Mouse (Mus musculus) ovary, adult 10 weeks (tissue): Measurements from ENCODE around the gene Rab12. TPM values are rescaled to one million over a fixed set of nuclear protein-coding genes. Genes with fewer than 3 reads are reported as not detected.

Experiments
- polyA plus RNA-seq: library from polyadenylated mRNA; stranded (reverse); fragments of 350-450 nt; fragmentation: Illumina TruSeq; extraction: RNeasy Lipid Tissue Mini Kit (QIAGEN cat#74804); gene quantifications from one replicate; pipeline ENCODE4 v1.2.3, GENCODE M21; 2014

The Rab12 gene
- polyA plus RNA-seq = 171 TPM

DNA sequence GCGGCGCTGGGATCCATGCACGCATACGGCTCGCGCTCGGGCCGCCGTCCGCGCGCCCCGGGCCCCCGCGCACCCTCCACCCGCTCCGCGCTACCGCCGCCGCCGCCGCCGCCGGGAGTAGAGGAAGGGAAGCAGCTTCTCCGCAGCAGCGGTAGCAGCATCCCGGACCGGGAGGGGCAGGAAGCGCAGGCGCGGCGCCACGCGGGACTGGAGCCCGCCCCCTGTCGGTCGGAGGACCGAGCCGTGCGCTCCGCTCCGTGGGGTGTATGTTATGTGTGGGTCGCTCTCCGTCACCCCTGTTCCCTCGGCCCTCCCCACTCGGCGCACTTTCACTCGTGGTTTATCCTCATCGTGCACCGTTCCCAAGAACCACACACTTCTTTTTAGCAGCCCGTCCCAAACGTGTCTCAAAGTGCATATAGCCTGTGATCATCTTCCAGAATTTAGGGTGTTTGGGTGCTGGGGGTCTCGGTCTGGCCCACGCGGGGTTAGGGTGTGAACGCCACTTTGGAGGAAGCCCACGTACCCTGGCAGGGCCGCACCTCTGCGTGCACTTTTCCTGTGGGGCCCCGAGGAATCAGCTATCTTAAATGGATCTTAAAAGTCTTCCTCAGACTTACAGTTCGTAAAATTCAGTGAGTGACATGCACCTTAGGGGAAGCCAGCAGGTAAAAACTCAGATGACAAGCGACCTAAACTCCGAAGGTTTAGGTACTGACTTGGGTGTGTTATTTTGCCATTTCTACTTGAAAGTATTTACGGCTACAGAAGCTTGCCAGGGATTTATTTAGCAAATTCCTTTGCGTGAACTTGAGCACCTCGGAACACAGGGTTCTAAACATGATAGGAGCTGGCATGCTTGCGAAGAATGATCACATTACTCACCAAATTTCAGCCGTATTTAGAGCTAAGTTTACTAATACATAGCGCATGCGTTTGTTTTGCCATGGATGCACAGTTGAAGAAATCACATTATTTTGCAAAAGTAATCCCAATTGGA, at the start of gene Rab12:
TSS of gene Rab12 (minus strand) at position 176 of the 1,000 bp plus-strand sequence.

DNA sequence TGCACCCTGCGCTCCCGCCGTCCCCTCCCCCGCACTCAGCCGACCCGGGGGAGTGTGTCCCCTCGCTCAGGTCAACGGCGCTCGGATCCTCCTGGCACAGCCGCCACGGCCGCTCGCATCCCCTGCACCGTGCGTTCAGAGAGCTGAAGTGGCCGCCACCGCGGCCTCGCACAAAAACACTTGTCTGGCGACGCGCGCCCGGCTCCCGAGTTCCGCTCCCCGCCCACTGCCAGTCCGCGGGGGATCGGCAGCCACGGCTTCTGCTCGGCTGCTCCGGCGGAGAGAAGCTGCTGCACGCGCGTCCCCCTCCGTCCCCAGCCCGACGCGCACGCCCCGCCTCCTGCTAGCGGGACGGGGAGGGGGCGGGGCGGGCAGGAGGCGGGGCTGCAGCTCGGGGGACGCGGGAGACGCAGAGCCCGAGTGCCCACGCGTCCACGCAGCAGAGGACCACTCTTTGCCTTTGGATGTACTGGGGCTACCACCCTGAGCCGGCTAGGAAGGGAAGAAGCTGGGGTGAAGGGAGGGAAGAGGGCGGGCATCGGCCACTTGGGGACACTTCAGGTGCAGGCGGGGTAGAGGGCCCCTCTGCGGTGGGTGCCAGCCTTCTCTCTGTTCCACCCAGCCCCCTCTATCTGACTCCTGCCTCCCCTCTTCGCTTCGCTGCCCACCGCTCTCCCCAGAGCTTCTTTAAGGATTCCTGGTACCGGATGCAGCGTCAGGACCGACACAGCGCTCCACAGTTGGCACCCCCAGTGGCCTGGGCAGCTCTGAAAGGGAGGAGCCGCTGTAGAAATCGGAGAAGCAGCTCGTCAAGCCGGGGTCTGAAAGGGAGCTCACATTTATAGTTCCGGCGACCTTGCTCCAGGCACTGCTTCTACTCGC, 69.8 kb downstream of the Rab12 start, which contains the start of gene Mtcl1:
TSS of gene Mtcl1 (minus strand) at position 291 of the 882 bp plus-strand sequence.

Other genes starting within 250 kb of the Rab12 start
- gene Mtcl1, start 70.0 kb downstream of the Rab12 start, polyA plus RNA-seq = 5.4 TPM
- 0.34 TPM for gene Themis3, start 74.9 kb upstream of the Rab12 start, polyA plus RNA-seq